Mouse (Mus musculus): Measurements from ENCODE around the gene Trim15.
"Not testable (repeated sequence)": the region's sequence is repeated elsewhere in the genome, so short reads cannot be mapped to it uniquely, and the experiment has no call there.

Gene Trim15

DNA sequence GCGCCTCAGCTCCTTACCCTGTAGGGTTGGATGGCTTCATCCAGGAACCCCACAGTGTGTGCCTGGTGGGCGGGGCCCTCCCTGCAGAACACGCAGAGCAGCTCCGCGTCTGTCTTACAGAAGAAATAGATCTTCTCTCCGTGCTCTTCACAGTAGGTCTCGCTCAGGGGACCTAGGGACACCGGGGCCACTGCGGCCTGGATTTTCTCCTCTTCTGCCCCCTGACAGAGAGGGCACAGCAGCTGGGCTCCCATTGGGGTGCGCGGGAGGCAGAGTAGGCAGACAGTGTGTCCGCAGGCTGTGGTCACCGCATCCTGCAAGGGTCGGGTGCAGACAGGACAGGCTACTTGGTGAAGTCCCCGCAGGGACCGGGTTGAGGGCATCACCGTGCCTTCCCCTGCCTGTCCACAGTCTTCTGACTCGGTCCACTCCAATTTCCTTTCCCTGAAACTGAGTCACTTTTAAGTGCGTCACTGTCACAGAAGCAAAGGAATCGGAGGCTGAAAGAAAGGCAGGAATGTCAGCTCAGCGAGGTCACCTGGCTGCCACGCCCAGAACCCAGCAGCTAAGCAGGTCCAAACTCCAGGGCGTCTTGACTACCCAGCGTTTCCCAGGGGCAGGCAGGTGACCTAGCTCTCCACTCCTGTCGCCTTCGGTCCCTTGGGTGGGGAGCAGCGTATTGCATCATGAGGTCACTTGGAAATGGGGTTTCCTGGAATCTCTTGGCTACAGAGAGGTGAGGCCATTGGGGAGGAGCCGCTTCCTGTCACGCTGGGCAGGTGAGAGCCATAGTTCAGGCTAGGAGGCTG lies at the start of gene Trim15:
TSS of gene Trim15 (minus strand) at position 492 of the 809 bp plus-strand sequence.
- no peak for DNase-seq (ENCODE audit: low spot score in 2 of 2)

- peak in 1 of 2 experiments; percentile 74 for DNase-seq (ENCODE audit: low spot score in 2 of 2)
Observed at GRCm38 (mm10) chr17:36915076-36915475, 48.1 kb upstream of the Trim15 start.

GRCm38 (mm10) chr17:36914108-36914507 lies 47.1 kb upstream of the Trim15 start:
- DNase-seq (ENCODE audit: low spot score in 2 of 2): peak; percentile 29 to 79

DNA sequence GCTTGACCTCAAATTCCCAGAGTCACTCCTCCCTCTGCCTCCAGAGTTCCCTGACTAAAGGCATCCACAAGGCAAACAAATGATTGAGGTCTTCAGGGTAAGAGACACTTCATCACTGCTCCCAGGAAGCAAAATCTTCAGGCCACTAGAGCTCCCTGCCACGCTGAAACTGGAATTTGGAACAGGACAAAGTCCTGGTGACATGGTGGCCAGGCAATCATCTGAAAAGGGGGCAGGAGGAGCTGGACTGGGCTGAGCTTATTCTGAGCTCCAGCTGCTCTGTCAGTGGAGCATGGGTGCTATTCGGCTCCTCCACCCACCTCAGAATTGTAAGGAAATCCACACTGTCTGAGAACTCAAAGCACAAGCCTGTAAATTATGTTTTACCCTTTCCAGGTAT lies 45.0 kb upstream of the Trim15 start:
- DNase-seq (ENCODE audit: low spot score in 2 of 2): no peak

- DNase-seq (ENCODE audit: low spot score in 2 of 2): no peak
Observed at GRCm38 (mm10) chr17:36909802-36910201, 42.8 kb upstream of the Trim15 start.

DNA sequence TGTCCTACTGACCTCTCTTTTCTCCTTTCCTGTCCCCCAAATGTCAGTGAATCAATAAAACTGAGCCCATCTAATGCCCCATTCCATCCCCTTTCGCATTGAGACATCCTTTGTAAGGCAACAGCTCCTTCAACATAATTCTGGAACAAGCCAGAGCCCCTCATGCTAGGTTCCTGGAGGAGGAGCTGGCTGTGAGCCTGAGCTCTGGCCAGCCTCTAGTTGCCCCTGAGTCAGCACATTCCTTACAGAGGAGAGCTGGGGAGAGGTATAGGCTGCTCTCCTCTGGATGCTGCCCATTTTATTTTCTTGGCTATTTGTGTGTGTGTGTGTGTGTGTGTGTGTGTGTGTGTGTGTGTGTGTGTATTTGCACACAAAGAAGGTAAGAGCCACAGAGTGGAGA lies 41.2 kb upstream of the Trim15 start:
- no peak for DNase-seq (ENCODE audit: low spot score in 2 of 2)

DNA sequence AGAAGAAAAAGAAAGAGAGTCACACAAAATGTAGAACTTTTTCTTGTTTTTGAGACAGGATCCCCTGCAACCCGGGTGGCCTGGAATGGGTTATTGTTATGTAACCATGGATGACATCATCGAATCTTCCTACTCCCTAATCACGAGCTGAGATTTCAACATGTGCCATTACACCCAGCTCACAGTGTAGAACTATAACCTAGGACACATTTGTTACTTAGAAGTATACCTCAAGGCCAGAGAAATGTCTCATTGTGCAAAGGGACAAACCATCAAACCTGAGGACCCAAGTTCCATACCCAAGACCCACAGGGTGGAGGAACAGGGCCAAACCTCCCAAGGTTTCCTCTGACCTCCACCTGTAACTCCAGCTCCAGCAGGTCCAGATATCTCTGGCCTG lies 36.6 kb upstream of the Trim15 start:
- no peak for DNase-seq (ENCODE audit: low spot score in 2 of 2)

GRCm38 (mm10) chr17:36900691-36901090 lies 33.7 kb upstream of the Trim15 start:
- no peak for DNase-seq (ENCODE audit: low spot score in 2 of 2)

- no peak for DNase-seq (ENCODE audit: low spot score in 2 of 2)
Observed at GRCm38 (mm10) chr17:36900001-36900400, 33.0 kb upstream of the Trim15 start.

DNA sequence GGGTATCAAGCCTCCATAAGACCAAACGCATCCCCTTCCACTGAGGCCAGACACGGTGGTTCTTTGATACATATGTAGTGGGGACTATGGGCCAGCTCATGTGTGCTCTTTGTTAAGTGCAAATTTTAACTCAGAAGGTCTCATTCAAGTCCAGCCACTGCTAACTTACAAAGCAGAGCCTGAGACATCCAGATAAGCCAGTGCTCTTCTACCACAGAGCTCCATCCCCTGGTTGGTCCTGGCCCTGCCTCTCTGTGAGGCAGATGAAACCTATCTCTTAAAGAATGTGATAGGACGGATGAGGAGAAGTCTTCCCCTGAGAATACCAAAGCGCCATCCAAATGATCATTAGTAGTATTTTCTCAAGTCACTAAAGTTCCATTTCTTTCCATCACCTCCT lies 32.4 kb upstream of the Trim15 start:
- DNase-seq (ENCODE audit: low spot score in 2 of 2): no peak

- DNase-seq (ENCODE audit: low spot score in 2 of 2): no peak
Observed at GRCm38 (mm10) chr17:36897552-36898205, 30.7 kb upstream of the Trim15 start, which contains the start of gene Trim31. TSS of gene Trim31 (plus strand) at chr17:36898118.

DNA sequence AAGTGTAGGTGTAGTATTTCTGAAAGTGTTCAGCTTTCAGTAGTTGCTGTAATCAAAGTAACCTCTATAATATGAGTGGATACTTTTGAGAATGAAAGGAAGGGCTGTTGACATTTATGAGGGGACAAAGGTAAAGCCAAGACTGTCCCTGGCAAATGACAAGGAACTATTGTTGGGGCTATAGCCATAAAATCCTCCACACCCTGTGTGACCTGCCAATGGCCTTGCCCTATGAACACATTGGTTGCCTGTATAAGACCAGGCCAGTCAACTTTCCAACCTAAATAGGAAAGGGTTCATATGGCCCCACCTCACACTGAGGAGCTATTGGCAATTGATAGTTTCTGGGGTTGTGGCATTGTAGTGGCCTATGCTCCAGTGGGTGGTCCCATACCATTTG lies 30.1 kb upstream of the Trim15 start:
- no peak for DNase-seq (ENCODE audit: low spot score in 2 of 2)

GRCm38 (mm10) chr17:36896583-36896982 lies 29.6 kb upstream of the Trim15 start:
- DNase-seq (ENCODE audit: low spot score in 2 of 2): no peak

- no peak for DNase-seq (ENCODE audit: low spot score in 2 of 2)
Observed at GRCm38 (mm10) chr17:36893387-36893786, 26.4 kb upstream of the Trim15 start.

GRCm38 (mm10) chr17:36892362-36892761 lies 25.4 kb upstream of the Trim15 start:
- DNase-seq (ENCODE audit: low spot score in 2 of 2): no peak

DNA sequence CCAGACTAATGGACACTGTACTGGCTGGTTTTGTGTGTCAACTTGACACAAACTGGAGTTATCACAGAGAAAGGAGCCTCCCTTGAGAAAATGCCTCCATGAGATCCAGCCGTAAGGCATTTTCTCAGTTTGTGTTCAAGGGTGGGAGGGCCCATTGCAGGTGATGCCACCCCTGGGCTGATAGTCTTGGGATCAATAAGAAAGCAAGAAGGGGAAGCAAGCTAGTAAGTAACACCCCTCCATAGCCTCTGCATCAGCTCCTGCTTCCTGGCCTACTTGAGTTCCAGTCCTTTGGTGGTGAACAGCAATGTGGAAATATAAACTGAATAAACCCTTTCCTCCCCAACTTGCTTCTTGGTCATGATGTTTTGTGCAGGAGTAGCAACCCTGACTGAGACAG lies 24.5 kb upstream of the Trim15 start:
- DNase-seq (ENCODE audit: low spot score in 2 of 2): not testable (repeated sequence)

DNA sequence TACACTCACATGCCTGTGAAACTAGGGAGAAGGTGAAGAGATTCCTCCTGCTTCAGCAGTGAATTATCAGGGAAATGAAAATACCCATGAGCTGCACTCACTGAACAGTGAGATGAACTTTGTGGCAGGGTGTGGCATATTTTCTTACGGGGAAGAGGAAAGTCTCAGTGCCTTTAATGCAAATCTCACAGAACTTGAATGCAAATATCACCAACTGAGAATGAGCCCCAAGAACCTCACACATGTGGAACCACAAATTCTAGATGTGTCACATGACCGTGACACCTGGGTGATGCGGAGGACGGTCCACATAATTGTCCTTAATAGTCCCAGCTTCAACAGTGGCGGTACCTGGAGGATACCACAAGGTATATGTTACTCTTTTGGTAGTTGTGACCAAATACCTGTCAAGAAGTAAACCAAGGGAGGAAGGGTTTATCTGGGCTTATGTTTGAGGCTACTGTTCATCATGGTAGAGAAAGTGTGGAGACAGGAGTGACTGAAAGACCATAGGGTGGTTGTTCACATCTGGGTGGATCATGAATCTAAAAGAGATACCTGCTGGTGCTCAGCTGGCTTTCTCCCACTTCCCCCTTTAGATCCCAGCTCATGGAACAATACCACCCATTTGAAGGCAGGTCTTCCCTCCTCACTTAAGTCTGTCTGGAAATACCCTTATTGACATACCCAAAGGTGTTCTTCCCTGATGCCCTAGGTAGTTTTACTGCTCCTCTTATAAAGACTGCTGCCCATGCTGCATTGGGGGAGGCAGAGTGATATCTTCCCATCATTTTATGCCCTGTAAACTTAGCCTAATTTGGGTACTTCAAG lies 23.3 kb upstream of the Trim15 start, which contains the start of gene Trim40:
TSS of gene Trim40 (minus strand) at position 51 of the 831 bp plus-strand sequence.
- no peak for DNase-seq (ENCODE audit: low spot score in 2 of 2)

DNA sequence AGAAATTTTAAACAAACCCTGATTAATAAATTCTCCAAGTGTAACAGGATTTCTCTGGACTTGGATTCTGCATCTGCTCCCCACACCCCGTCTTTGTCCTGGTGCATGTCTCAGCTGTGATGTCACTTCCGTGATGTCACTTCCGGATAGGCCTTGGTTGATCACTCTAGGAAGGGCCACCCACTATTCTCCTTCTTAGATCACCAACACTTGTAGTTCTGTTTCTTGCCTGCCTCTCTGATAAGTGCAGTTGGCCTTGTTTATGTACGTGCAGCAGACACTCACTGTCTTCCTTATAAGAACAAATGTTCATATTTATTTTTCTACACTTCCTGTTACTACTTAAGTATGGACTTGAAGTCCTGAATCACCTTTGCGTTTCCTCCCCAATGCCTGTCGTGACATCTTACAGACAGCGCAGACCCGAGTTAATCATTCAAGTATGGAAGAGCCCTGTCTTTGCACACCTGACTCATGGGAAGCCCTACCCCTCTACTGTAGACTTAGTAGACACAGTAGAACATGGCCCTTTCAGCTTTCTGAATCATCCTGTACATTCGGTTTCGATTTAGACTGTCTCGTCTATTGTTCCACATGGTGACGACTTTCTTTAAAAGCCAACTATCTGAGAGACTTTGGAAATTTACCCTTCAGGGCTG lies 18.3 kb upstream of the Trim15 start:
- DNase-seq (ENCODE audit: low spot score in 2 of 2): no peak

DNA sequence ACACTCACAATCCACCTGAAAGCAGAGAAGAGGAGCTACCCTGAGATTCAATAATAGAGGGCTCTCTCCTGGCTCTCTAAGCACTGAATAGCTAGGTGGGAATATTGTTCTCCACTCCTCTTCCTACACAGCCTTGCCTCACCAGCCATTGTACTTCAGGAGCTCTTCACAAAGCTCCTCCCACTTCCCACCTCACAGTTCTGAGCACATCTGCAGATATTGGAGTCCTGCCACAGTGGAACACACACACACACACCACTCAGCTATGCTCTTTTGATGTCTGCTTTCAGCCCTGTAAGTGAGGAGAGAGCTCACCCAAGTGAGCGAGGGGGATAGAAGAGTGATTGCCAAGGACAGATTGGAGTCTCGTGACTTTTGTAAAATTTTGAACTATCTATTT lies 16.3 kb upstream of the Trim15 start:
- no peak for DNase-seq (ENCODE audit: low spot score in 2 of 2)

DNA sequence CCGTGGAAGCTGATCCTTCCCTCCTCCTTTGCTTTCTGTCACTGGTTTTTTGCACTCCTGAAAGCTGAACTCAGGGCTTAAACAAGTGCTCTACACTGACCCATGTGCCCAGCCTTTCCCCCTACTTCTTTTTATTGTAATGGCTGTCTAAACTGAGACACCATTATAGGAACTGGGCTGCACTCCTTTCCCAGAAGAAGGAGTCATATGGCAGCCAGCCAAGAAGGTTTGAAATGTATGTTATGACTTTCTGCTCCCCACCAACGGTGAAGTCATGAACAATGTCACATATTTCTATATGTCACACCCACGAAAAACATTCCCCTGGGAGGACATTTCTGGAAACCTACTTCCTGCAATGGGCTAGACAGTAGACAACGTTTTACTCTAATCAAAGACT lies 7.6 kb upstream of the Trim15 start:
- DNase-seq (ENCODE audit: low spot score in 2 of 2): no peak

DNA sequence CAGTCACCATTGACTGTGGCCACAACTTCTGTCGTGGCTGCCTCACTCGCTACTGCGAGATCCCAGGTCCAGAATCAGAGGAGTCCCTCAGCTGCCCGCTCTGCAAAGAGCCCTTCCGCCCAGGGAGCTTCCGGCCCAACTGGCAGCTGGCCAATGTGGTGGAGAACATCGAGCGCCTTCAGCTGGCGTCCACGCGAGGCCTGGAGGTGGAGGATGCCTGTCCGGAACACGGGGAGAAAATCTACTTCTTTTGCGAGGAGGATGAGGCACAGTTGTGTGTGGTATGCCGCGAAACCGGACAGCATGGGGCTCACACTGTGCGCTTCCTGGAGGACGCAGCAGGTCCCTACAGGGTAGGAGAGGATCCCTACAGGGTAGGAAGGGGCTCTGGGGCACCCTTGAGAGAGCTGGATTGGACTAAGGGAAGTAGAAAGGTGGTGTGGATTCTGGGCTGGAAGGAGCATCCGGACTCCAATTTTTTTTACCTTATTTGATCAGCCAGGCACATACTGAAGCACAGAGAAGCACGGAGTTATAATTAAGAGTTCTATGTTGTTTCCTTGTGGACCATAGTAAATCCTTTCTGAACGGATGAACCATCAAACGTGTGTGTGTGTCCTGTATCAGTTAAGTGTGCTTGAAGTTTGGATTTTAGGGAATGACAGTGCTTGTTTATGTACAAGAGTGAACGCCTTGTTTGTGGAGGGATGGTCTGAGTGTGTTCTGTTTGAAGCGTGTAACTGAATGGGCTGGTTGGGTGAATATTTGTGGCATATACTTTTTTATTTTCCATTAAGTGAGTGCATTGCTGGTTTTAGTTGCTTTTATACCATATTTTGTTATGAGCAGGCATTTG lies 3.2 kb upstream of the Trim15 start:
- peak in 1 of 2 experiments; percentile 40 for DNase-seq (ENCODE audit: low spot score in 2 of 2)

Data from urinary bladder, postnatal 4 days (tissue).